Mouse (Mus musculus): Measurements from ENCODE around the gene Gucy2g. TPM values are rescaled to one million over a fixed set of nuclear protein-coding genes. Genes with fewer than 3 reads are reported as not detected.
A peak's percentile ranks its signal among the peaks of the same experiment; 100 is the strongest.

Gucy2g gene
- total RNA-seq, 4 experiments from 2014 or later: not detected

DNA sequence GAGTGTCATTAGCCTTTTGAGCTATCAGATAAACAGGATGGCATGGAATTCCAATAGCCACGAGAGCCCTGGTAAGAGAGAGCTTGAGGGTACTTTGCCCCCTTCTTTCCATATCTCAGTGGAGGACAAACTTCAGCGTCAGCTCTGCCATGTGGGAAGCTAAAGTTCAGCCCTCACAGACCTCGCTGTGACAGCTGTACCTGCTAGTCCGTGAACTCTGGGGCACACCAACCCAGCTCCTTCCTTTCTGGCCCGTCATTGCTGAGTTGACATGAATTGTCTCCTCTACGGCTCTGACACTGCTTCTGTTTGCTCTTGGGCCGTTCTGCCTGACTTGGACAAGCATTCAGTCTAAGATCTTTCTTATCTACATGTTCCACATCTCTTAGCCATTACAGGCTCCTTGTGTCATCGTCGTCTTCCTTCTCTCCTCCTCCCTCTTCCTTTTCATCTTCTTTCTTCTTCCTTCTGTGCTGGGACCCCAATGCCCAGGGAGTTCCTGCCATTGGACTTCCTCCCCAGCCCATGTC is 7.0 kb upstream of the Gucy2g start:
- no peak for DNase-seq (ENCODE audit: low spot score)

DNA sequence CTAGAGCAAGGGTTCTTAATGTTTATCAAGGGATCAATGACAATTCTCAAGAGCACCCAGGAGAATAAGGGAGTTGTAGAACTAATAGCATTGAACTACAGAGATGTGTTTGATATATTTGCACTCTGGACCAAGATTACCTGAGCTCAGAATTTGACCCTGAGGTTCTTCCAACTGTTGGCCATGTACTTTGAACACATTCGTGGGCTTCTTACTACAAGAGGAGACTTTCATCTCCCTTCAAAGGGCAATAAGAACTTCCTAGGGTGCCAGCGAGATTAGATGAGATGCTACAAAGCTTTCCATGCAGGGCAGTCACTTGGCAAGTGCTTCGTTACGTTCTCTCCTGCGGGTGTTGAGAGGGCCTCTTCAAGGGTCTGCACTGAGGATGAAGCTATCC is 6.5 kb upstream of the Gucy2g start:
- DNase-seq (ENCODE audit: low spot score): no peak

DNA sequence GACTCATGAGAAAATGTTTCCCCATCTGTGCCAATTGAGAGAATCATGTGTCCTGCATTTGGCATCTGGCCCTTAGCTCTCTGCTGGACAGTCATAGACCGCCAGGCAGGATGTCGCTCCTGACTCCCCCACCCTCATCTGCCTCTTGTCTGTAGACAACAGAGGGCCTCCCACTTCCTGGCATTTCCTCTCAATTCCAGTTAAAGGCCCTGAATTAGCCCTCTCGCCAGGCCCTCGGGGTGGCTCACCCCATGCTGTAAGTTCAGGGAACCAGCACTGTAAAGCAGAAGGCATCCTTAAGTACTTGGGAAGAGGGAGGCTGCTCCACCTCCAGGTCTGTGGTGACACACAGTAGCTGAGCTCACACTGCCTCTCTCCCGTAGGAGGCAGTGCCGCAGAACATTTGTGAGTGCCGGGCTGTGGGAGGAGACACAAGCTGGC is 3.8 kb upstream of the Gucy2g start:
- peak; percentile 82 for DNase-seq (ENCODE audit: low spot score)

DNA sequence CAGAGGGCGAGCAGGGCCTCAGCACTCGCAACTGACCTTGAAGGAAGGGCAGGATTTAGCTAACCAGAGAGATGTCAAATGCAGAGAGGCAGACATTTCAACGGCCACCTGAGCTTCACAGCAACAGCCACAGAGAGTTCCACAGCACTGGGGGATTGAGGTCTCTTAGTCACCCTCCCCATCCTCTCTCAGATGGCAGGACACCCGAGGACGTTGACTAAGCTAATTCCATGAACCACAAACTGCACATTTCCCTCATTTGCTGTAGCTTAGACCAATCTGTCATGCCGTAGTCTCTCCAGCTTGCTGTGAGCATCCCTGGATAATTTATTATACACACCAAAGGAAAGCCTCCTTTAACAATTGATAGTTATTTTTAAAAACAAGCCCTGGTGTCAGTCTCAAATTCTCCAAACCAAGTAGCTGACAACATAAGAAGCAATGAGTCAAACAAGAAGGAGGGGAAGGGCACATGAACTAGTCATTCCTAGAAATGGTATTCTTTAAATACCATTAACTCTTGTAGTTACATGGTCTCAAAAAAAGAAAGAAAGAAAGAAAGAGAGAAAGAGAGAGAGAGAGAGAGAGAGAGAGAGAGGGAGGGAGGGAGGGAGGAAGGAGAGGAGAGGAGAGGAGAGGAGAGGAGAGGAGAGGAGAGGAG is 1.1 kb downstream of the Gucy2g start:
- no peak for DNase-seq (ENCODE audit: low spot score)

DNA sequence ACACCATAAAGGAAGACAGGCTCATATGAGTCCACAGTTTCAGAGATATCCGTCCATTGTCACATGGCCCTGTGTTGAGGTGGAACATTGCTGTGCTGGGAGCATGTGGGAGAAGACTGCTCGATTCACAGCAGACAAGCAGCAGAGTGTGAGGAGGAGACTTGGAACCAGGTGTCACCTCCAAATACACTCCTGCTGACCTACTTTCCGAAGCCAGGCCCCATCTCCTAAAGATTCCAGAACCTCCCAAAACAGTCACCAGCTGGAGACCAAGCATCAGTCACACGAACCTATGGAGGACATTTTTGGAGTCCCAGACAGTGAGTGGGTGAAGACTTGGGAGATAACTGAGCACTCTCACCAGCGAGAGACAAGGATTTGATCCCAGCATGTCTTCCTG is 4.5 kb downstream of the Gucy2g start:
- no peak for DNase-seq (ENCODE audit: low spot score)

DNA sequence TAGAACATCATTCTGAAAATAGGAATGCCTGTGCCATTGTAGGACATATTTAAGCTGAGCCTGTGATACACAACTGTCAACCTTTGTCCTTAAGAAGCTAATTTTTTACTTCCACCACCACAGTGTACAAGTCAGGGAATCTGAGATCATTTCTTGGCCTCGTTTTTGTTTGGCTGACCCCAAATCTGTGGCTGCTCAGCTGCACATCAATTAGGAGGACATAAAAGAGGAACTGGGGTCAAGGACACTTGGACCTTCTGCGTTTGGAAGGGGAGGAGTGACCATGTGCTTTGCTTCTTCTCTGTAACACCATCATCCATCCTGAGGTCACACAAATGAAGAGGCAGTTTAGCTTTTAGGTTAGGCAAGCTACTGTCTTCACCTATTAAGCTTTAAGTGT is 5.0 kb downstream of the Gucy2g start:
- DNase-seq (ENCODE audit: low spot score): no peak

DNA sequence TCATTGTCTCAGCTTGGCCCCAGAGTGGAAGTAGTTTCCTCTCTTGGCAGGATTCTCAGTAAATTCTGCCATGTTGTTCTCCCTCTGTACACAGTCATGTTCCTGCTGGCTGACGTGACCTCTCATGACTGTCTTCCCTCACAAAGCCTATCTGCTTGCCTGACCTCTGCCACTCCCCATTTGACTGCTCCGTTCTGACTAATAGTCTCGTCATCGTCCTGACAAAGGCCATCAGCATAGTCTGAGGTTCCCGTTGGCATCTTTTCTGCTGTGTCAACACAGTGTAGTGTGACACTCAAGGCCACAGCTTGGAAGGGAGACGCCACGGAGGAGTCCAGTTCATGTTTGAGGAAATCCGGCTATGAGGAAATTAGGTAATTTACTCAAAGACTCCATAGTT is 8.9 kb downstream of the Gucy2g start:
- DNase-seq (ENCODE audit: low spot score): peak; percentile 40

DNA sequence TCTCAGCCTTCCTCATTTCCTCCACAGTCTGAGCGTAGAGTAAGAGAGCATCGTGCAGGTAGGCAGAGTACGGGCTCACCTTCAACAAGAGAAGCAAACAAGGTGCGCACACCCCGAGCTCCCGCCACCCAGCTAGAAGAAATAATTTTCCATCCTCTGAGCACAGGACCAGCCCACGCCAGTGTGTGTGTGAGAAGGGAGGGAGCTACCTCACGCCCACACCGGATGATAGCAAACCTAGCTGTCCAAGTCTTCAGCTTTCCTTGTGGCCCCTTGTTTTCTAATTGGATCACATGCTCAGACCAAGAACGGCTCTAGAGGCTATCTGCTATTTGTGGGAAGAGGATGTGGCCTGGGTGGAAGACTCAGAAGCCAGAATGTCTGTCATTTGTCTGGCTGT is 10.0 kb downstream of the Gucy2g start:
- DNase-seq (ENCODE audit: low spot score): no peak

DNA sequence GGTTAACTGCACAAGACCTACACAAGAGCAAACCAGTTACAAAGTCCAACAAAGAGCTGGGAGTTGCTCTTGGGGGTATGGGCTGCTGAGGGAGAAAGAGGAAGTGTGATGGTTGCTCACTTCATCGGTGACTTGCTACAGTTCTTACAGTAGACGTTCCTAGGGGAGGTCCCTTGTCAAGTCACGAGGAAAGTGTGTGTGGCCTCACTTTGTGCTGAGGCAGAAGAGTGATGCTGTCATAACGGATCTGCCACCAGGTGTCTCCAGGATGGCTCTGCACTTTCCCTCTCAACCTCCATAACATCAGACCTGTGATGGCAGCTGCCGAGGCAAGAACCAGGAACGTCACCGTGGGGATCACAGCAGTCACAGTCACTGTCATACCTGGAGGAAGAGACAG is 13.9 kb downstream of the Gucy2g start:
- no peak for DNase-seq (ENCODE audit: low spot score)

DNA sequence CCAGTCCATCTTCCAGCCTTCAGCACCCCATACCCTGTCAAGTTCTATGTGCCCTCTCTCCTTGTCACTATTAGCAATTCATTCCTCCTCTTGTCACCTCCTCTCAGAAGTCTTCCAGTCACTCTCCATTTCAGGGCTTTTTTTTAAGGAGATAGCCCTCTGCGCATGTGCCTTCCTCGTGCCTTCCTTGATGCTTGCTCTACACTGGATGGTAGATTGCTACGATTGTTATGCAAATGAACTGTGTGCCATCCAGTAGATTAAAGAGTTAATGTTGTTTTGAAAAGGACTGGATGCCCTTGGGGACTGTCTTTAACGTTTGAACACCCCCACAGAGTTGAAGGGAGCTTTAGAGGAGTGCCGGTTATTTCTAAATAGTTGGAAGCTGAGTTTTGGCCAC is 14.4 kb downstream of the Gucy2g start:
- DNase-seq (ENCODE audit: low spot score): no peak

DNA sequence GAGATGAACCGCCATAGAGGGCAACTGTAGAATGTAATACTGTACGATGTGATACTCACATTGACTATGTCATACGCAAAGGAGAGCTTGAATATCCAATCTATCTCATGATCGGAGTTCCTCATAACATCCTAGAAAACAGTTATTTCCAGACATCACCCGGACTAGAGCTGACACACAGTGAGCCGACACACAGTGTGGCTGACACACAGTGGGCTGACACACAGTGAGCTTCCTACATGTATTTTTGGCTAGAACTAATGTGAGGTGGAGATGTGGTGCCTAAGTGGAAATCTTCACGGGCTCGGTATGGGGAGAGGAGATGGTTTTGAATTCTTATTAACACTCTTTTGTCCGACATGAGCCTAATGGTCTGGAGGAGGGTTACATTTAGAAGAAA is 18.8 kb downstream of the Gucy2g start:
- no peak for DNase-seq (ENCODE audit: low spot score)

DNA sequence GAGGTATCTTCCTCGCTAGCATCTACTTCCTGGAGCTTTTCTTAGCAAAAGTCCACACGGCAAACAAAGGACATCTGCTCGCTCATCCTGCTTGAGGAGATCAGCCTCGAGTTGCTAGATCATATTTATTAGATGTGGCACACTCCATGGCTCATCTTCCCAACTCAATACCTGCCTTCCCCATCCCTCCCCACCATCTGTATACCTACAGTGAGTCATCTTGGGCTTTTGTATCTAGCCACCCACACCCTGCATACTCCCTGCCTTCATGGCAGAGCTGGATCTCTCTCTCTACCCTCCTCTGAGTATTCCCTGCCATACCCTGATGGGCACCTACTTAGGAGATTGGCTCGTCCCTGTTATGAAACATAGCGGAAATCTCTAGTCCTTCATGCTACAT is 19.8 kb downstream of the Gucy2g start:
- no peak for DNase-seq (ENCODE audit: low spot score)

DNA sequence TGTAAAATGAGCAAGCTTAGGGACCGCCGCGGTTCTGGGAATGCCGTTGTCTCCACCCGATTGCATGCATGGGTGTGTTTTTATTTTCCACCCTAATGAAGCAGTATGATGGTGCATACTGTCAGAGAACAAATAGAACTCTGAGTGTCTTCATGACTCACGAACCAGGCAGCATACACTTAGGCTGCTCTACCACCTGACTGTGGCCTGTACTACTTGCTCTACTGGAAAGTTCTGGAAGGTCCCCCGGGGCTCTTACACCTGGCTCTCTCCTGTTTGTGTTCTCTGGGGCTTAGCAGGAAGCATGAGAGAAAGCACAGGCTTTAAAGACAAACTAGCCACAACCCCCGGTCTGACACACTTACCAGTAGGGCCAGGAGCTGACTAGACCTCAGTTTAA is 21.7 kb downstream of the Gucy2g start:
- no peak for DNase-seq (ENCODE audit: low spot score)

DNA sequence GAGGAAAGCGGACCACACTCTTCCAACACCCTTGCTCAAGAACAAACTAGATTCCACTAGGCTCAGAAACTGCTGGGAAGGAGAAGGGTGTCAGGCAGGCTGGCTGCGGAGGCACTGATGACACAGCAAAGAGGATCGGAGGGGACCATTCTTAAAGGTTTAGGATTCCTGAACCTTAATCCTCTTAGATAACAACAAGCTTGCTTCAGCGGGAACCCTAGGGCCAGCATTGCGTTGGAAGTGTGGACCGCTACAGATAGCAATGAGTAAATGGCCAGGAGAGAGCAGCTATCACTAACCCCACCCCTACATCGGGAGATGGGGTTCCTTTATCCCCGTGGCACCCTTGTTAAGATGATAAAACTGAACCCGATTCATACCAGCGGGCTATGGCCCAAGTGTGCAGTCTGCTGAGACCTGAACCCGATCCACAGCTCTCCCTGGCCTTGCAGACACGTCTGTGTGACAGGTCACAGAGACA is 22.3 kb downstream of the Gucy2g start:
- no peak for DNase-seq (ENCODE audit: low spot score)

DNA sequence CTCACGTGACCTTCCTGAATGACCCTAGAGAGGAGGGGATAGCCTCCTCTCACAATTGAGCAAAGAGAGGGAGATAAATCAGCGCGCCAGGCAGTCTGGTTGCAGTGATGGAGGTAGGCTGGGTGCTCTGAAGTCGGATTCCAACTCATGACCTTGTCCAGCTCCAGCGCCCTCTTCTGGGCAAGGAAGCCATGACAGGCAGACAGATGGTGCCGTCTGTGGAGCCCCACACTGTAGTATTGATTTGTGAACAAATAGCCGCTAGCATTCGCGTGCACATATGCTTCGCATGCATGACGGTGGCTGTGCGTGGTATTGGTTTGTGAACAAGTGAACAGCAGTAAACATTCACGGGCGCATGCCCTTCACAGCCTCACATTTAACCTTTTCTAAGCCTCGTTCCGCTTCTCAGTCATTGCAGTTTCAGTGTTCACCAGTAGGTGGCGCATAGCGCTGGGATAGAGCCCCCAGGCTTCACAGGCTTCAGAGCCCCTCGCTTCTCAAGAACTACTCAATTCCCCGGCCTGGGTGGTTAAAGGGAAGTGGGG is 22.8 kb downstream of the Gucy2g start:
- peak; percentile 72 for DNase-seq (ENCODE audit: low spot score)

DNA sequence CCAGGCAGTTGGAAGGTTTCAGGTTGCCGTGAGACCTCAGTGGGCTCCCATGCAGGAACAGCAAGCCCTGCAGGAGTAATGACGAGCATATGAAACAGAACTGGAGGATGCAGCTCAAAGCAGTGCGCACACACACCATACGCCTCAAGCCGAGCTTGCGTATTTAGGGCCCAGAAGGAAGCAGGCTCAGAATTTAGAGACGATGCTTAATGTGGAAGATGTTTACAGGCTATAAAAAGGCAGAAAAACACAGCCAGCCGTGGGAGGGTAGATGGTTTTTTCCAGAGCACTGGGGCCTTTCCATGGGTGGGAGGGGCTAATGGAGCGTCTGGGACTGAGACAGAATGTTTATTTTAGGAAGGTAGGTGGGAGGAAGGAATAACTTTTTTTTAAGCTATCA is 23.7 kb downstream of the Gucy2g start:
- DNase-seq (ENCODE audit: low spot score): no peak

DNA sequence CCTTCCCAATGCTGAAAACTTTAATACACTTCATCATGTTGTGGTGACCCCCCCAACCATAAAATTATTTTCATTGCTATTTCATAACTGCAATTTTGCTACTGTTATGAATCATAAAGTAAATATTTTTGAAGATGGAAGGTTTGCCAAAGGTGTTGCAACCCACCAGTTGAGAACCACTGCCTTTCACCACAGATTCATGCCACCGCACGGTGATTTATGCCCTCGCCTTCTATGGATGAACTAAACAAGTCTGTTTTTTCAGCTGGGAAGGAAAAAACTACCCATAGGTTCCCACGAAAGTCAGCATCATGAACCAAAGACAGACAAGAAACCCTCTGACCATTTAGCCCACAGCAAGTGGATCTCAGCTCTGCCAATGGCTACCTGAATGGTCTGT is 24.2 kb downstream of the Gucy2g start:
- no peak for DNase-seq (ENCODE audit: low spot score)

DNA sequence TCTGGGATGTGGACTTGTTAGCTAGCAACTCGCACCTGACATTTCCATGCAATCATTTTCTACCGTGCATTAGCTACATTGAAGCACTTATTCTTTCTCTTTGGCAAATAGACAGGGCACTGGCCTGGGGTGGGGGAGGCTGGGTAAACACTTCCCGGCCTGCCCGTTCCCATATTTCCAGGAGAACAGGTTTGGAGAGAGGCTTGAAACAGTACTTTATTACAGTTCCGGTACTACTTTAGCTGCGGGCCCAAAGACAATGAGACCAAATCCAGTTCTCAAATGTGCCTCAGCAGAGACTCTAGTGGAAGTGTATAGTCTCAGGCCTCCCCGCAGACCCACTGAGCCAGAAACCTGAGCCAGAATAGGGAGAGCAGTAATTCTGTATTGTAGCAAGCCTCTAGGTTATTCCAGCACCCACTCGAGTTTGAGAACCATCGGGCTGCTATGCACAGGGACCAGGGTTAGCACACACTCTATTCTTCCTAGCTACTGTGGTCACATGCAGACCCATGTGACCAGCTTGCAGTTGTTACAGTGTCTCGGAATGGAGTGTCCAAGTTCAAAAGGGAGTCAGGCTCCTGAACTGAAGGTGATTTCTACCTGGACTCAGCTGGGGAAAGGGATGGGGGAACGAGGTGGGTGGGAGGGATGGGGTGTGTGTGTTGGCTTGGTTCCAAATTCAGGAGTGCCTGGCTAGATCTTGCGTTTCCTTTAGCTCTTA is 27.3 kb downstream of the Gucy2g start:
- DNase-seq (ENCODE audit: low spot score): no peak

DNA sequence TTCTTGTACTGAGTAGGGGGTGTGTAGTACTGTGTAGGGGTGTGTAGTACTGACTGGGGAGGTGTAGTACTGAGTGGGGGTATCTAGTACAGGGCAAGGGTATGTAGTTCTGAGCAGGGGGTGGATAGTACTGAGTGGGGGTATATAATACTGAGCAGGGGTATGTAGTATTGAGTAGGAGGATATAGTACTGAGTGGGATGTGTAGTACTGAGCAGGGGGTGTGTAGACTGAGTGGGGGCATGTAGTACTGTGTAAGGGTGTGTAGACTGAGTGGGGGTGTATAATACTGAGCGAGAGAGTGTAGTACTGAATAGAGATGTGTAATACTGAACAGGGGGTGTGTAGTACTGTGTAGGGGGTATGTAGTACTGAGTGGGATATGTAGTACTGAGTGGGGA is 29.3 kb downstream of the Gucy2g start:
- DNase-seq (ENCODE audit: low spot score): no peak

DNA sequence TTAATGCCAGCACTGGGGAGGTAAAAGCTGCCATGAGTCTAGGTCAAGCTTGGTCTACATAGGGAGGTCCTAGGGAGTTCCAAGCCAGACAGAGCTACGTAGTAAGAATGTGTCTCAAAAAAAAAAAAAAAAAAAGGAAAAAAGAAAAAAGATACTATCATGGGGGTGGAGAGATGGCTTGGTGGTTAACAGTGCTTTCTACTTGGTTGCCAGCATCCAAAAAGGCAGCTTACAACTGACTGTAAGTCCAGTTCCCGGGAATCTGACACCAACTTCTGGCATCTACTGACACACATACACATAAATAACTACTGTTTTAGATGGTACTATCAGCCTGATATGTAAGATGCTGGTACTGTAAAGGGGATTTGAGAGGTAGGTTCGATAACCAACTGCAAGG is 32.0 kb downstream of the Gucy2g start:
- no peak for DNase-seq (ENCODE audit: low spot score)

DNA sequence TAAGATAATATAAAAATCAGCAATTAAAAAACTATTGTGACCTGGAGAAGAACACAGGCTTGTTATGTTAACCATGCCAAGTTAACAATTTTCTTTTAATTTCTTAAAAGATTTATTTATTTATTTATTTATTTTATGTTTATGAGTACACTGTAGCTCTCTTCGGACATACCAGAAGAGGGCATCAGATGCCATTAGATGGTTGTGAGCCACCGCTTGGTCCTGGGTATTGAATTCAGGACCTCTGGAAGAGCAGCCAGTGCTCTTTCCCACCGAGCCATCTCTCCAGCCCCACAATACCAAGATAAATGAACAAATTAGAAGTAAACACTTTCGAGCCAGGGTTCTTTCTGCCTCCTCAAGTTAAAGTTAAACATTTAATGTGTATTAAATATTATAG is 32.4 kb downstream of the Gucy2g start:
- no peak for DNase-seq (ENCODE audit: low spot score)

DNA sequence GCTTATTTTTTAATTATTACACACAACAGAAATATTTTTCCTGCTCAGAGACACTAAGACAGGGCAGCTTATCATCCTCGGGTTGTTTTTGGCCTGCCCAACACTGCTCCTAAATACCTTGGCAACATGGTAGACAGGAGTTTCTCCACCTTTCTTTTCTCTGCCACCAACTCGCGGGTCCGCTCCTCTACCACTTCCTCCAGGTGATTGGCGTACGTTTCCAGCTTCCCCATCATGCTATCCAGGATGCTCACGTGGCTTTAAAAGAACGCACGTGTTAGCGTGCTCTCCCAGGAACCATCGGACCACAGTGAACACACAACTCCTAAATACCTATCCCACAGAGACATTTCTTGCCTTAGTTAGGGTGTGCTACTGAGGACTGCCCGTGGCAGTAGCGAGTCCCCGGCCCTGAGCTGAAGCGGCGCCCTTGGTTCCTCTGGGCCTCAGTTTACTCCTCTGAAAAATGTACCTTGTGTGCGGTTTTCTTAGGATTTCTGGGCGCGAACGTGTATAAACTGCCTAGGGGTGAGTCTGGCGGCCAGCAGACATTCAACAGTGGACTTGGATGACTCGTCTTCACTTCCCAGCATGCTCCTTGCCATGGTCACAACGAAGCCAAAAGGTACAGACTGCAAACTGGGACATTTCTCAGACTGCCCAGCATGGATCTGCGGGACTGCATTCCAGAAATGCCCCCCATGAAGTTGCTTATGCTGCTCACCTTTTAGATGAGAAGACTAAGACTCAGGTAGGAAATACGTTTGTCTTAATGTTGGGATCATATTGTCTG is 33.1 kb downstream of the Gucy2g start:
- DNase-seq (ENCODE audit: low spot score): no peak
